Mouse (Mus musculus): ENCODE results near the gene Sik1.

The Sik1 gene

DNA sequence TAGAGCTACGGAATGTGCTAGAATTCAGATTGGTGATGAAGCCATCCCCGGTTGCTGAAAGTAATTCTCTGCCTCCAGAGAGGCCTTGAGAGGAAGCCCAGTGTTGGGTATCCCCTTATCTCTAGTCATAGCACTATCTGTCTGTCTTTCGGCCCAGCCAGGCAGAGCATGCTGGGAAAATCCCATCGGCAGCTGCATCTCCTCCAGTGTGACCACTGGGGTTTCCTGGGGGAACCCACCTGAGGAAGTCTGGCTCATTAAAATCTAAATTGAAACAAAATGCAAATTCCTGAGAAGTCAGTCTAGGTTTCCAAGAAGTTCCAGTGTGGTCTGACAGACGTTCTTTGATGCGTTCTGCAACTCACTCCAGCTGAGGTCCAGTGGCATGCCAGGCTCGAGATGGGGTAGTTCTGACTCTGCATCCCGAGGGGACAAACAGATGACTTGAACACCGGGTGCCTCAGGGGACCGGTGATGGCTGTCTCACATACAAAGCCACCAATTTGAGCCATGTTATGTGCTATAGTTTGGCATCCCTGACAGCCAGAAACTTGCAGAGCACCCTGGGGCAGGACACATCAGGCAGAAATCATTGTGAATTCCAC, 19.8 kb upstream of the Sik1 start:
- DNase-seq: no peak

DNA sequence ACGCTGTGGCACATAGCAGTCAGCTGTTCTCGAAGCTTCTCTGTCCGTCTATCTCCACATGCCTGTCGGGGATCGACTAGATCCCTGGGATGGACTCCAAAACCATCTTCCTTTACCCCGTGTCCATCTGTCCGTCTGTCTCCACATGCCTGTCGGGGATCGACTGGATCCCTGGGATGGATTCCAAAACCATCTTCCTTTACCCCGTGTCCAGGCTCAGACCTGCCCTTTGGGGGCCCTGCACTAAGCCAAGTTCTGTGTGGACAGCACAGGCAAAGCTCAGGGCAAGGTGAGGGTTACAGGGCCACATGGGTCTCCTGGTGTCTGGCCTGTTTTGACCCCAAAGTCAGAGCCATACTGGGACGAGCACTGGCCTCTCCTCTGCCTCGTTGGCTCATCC, 19.1 kb upstream of the Sik1 start:
- DNase-seq: no peak

GRCm38 (mm10) chr17:31873973-31874372, 18.4 kb upstream of the Sik1 start:
- peak; percentile 69 for DNase-seq

GRCm38 (mm10) chr17:31873185-31873870, 17.7 kb upstream of the Sik1 start:
- DNase-seq: no peak

GRCm38 (mm10) chr17:31872826-31873165, 17.2 kb upstream of the Sik1 start:
- no peak for DNase-seq

DNA sequence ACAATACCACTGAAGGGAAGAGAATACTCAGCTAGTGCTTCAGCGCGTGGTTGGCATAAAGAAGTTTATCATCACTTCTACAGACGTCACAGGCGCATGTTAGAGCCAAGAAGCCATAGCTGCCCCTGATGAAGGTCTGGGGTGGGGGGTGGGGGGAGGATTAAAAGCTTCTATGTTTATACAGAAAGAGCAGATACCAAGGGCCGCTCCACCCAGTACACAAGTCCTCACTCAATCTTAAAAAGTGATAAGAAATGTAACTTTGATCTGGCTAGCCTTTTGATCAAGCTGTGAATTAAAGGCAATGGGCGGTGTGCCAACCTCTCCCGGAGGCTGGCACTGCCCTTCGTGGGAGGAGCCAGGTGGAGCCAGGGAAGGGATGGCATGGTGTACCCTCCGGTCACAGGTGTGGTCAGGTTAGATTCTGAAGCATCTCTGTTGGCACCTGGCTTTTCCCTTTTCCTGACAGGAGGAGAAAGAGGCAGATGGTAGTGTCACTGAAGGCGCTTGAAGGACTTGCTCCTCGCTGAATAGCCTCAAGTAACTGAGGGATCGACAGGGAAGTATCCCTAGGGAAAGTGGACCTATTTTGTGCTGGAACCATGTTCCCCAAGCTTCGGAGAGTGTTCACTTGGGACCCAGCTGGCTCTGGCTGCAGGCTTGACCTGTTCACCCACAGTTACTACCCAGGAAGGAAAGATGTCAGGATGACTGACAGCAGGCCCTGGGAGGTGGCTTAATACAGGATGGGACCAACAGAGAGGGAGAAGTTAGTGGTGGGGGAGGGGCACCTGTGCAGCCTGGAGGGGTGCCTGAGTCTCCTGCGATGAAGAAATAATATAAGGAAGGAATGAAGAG, 16.6 kb upstream of the Sik1 start:
- DNase-seq: no peak

DNA sequence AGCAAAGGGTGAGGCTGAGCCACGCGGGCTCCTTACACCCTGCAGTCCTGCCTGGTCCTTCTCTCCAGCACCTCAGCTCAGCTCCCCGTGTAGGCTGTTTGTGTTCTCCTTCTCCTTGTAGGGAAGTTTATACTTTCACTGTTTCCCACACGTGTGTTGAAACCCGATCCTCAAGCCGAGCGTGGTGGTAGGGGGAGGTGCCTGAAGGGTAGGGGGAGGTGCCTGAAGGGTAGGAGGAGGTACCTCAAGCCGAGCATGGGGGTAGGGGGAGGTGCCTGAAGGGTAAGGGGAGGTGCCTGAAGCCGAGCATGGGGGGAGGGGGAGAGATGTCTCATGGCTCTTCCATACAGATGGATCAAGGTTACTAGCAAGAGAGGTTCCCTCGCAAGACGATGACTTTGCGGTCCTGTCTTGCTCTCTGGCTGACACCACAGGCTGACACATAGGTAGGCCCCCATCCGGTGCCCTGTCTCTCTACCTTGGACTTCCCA, 15.4 kb upstream of the Sik1 start:
- peak; percentile 43 for DNase-seq

DNA sequence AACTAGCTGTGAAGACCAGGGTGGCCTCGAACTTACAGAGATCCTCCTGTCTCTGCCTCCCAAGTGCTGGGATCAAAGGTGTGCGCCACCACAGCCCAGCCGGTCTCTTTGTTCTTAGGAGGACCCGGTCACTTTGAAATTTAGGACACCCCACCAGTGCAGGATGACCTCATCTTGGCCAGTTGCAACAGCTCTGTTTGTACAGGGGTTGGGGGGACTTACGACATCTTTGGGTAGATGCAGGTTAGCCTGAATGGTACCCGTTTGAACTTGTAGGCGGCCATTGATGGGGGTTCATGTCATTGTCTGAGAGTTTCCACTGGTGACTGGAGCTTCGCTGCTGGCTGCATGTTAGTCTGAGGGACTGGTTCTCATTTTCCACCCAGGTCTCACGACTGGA, 14.8 kb upstream of the Sik1 start:
- DNase-seq: no peak

DNA sequence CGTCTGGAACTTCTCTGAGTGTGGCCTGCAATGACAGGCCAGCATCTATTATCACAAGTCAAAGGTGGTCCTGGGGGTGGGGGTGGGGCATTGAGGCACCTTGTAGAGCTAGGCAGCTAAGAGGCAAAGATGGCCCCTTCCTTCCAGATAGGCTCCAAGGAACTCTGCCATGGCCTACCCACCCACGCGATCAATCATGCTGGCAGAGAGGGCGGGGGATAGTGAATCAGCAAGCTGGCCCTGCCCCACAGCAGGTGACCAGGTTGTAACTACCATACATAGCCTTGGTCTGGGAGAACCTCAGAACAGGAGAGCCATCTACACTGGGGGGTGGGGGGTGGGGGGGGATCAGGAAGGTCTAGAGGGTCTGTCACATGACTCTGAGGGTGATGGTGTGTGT, 12.5 kb upstream of the Sik1 start:
- no peak for DNase-seq

DNA sequence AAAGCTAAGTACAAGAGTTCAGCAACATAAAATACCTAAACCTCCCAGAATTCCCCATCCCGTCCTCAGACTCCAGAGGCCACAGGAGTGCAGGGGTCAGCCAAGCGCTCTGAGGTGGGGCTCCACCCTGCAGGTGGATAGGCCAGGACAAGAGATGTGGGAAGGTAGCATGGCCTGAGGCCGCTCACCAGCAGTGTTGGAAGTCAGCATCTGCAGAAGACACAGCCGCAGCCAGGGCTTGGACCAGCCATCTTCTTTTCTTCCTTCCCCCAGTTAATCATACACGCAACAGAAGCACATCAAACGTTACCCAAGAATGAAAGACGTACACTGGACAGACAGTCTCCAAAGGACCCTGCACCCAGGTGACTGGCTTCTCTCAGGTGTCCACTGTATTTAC, 11.5 kb upstream of the Sik1 start:
- DNase-seq: no peak

DNA sequence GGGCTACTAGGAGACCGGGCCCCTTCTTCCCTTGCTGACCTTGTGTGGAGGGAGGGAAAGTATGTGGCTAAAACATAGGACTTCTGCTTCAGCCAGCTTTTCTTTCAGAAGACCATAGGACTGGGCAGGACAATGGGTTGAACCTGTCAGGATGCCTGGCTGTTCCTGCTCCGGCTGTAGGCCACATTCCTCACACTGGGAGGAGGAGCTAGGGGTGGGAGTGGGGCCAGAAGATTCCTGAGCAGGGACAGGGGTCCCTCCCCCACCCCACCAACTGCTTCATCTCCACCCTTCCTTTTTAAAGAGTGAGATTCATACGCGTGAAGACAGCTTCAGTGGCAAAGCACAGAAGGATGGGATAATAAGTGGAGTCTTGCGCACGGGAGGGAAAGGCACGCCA, 10.0 kb upstream of the Sik1 start:
- DNase-seq: no peak

- DNase-seq: no peak
Observed at GRCm38 (mm10) chr17:31864666-31865450, 9.3 kb upstream of the Sik1 start.

- DNase-seq: no peak
Observed at GRCm38 (mm10) chr17:31863151-31863815, 7.7 kb upstream of the Sik1 start.

DNA sequence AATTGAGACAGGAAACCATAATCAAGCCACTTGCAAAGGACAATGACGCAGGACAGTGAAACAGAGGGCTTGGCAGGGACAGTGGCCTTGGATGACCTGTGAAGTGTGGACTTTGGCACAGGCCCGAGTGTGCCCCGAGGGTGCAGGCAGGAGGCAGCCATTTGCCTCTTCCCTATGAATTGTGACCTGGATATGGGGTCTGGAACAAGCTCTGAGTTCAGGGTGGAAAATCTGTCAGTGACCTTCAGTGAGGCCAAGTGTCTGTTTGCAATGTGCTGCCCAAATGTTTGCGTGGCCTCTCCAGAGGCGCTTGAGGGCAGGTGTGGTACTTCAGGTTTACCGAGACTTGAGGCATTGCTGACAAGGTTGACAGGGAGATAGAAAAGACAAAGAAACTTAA, 6.5 kb upstream of the Sik1 start:
- no peak for DNase-seq

DNA sequence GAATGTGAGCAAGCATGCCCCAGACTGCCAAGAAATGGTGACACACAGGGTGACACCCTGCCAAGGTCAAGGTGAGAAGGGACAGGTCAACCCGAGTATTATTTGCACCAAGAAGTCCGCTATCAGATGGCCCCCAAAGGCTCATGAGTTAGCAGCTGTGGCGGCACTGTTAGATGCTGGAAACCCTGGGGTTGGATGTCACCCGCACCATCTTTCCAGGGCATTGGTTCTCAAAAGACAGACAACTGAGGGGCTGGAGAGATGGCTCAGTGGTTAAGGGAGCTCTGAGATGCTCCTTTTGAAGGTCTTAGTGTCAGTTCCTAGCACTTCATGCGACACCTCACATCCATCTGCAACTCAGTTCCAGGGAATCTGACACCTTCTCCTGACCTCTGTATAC, 6.1 kb upstream of the Sik1 start:
- no peak for DNase-seq

GRCm38 (mm10) chr17:31860856-31861255, 5.3 kb upstream of the Sik1 start:
- no peak for DNase-seq

GRCm38 (mm10) chr17:31859367-31859766, 3.8 kb upstream of the Sik1 start:
- no peak for DNase-seq

GRCm38 (mm10) chr17:31858786-31859185, 3.2 kb upstream of the Sik1 start:
- DNase-seq: no peak

DNA sequence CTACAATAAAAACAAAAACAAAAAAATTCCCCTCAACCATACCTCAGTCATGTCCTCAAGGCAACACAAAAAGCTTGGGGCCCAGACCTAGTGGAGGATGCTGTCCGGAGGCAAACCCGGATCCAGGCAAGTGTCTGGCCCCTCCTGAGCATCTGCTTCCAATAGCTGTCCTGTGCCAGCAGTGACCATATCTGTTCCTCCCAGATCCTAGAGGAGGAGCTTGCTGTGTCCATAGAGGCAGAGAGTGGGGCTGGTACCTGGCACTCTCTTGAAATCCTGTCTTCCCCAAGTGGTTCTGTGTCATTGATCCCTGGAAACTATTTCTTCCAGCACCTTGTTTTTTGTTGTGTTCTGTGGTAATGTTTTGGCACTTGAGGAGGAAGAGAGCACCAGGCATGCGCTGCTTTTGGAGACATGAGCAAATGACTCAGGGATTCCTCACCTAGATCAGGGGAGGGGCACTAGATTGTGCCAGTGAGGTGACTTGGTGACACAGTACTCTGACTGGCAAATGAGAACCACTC, 2.4 kb upstream of the Sik1 start:
- DNase-seq: no peak

GRCm38 (mm10) chr17:31857251-31857650, 1.6 kb upstream of the Sik1 start:
- DNase-seq: no peak

DNA sequence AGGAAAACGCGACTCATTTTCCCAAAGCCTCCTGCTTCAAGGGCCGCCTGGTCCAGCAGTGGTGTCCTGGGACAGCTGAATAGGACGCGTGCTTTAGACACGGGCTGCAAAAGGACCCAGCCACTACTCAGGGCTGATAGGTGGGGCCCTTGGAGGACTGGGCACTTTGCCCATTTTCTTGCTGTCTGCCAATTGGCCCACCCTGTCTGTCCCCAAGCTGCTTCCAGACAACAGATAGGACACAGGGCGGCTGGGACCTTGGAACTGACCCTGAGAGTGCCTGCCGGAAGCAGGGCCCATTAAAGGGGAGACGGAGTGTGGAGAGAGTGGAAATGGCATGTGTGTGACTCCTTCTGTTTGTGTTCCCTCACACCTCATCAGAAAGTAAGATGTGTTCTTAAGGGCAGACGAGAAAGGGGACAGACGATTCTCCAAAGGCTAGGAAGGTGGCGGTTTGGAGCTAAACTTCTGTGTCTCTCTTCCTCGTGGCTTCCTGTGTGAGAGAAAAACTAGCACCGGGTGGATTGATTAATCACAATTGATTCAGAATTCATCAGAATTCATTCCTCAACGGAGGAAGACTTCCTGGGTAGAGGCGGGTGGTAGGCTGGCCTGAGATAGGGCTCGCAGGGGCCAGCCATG, 1.0 kb upstream of the Sik1 start:
- DNase-seq: peak; percentile 92

Data from retina, postnatal 1 day (tissue).